Mouse (Mus musculus) brain, adult 2 months (tissue): ENCODE measurements around the gene Fads1.

Experiments
- DNase-seq: peaks from one replicate; pipeline ENCODE4 v3.0.0; 2011; ENCODE audit warnings: low read depth, low spot score

The Fads1 gene

GRCm38 (mm10) chr19:10208851-10209250, 26.2 kb downstream of the Fads1 start:
- no peak for DNase-seq

GRCm38 (mm10) chr19:10210885-10211284, 28.2 kb downstream of the Fads1 start:
- no peak for DNase-seq

GRCm38 (mm10) chr19:10213796-10214471, 31.2 kb downstream of the Fads1 start:
- DNase-seq = peak; percentile 24

GRCm38 (mm10) chr19:10216101-10216500, 33.4 kb downstream of the Fads1 start:
- no peak for DNase-seq

- DNase-seq = peak; percentile 76
Observed at GRCm38 (mm10) chr19:10219108-10219507, 36.4 kb downstream of the Fads1 start.

- DNase-seq = no peak
Observed at GRCm38 (mm10) chr19:10219593-10219992, 36.9 kb downstream of the Fads1 start.

- DNase-seq = no peak
Observed at GRCm38 (mm10) chr19:10221585-10221984, 38.9 kb downstream of the Fads1 start.

- DNase-seq = no peak
Observed at GRCm38 (mm10) chr19:10222656-10223055, 40.0 kb downstream of the Fads1 start.

GRCm38 (mm10) chr19:10223561-10223960, 40.9 kb downstream of the Fads1 start:
- no peak for DNase-seq

GRCm38 (mm10) chr19:10224637-10225453, 42.2 kb downstream of the Fads1 start:
- DNase-seq = no peak

- no peak for DNase-seq
Observed at GRCm38 (mm10) chr19:10225767-10226166, 43.1 kb downstream of the Fads1 start.

- no peak for DNase-seq
Observed at GRCm38 (mm10) chr19:10231016-10231415, 48.3 kb downstream of the Fads1 start.

GRCm38 (mm10) chr19:10231871-10232270, 49.2 kb downstream of the Fads1 start:
- no peak for DNase-seq

GRCm38 (mm10) chr19:10232327-10233017, 49.8 kb downstream of the Fads1 start:
- DNase-seq = peak; percentile 92

- no peak for DNase-seq
Observed at GRCm38 (mm10) chr19:10235784-10236565, 53.3 kb downstream of the Fads1 start.

GRCm38 (mm10) chr19:10238477-10238876, 55.8 kb downstream of the Fads1 start:
- DNase-seq = no peak

- DNase-seq = no peak
Observed at GRCm38 (mm10) chr19:10239419-10239818, 56.7 kb downstream of the Fads1 start.

- DNase-seq = no peak
Observed at GRCm38 (mm10) chr19:10239975-10240653, 57.4 kb downstream of the Fads1 start.

GRCm38 (mm10) chr19:10240654-10241305, 58.1 kb downstream of the Fads1 start, which contains the start of gene Myrf:
Gene Myrf, minus strand, starts transcription at chr19:10240748.
- DNase-seq = peak; percentile 75

GRCm38 (mm10) chr19:10242916-10243315, 60.2 kb downstream of the Fads1 start:
- DNase-seq = peak; percentile 85
